Mouse (Mus musculus) myocyte (in vitro differentiated cells): ENCODE measurements at regions not wholly inside any gene's neighbourhood (a gene's known extent, or its start where the extent isn't known, plus 50 kb on each side); places are given as distances from the start of the nearest gene placed in this dataset.

ENCODE experiments used
- H3K27me3 ChIP-seq: one replicate; pipeline ENCODE4 v1.6.1; 2011; ENCODE audit not compliant: control insufficient read depth, insufficient read depth, insufficient read length
- H3K36me3 ChIP-seq: one replicate; pipeline ENCODE4 v1.6.1; 2011; ENCODE audit not compliant: control insufficient read depth, insufficient read depth
- H3K4me2 ChIP-seq: one replicate; pipeline ENCODE4 v1.6.1; 2011; ENCODE audit warnings: low read depth, control low read depth
- H3K4me3 ChIP-seq: one replicate; pipeline ENCODE4 v1.5.1; 2011; ENCODE audit warnings: mild to moderate bottlenecking, control low read depth, moderate library complexity
- H3K79me2 ChIP-seq: one replicate; pipeline ENCODE4 v1.6.1; 2011; ENCODE audit not compliant: control insufficient read depth, insufficient read depth
- H3ac ChIP-seq: one replicate; pipeline ENCODE4 v1.6.1; 2011; ENCODE audit not compliant: control insufficient read depth, insufficient read length
- CEBPB ChIP-seq: IDR thresholded peaks from 2 replicates; pipeline ENCODE4 v1.6.1; 2011; ENCODE audit warnings: mild to moderate bottlenecking, moderate library complexity; ENCODE audit not compliant: poor library complexity, insufficient read depth, severe bottlenecking
- E2F4 ChIP-seq: IDR thresholded peaks from one replicate; pipeline ENCODE4 v1.6.1; 2011; ENCODE audit warnings: mild to moderate bottlenecking, control low read depth, moderate library complexity; ENCODE audit not compliant: insufficient read depth
- MAX ChIP-seq: IDR thresholded peaks from one replicate; pipeline ENCODE4 v1.6.1; 2011; ENCODE audit warnings: low read depth, mild to moderate bottlenecking, control low read depth
- MYOD1 ChIP-seq, 3 experiments: IDR thresholded peaks; one replicate each; pipeline ENCODE4 v1.6.1; 2011; ENCODE audit warnings: control low read depth in 2 of 3, low read depth in 2 of 3, mild to moderate bottlenecking in 2 of 3, moderate library complexity in 1 of 3; ENCODE audit not compliant: insufficient read length in 2 of 3, control insufficient read depth in 1 of 3
- MYOG ChIP-seq, 3 experiments: IDR thresholded peaks; one replicate each; pipeline ENCODE4 v1.6.1; 2011; ENCODE audit warnings: control low read depth in 2 of 3, low read depth in 2 of 3, mild to moderate bottlenecking in 2 of 3; ENCODE audit not compliant: insufficient read length in 2 of 3, control insufficient read depth in 1 of 3, insufficient read depth in 1 of 3
- POLR2A ChIP-seq: IDR thresholded peaks from one replicate; pipeline ENCODE4 v1.6.1; 2011; ENCODE audit warnings: low read depth, mild to moderate bottlenecking, control low read depth, moderate library complexity; ENCODE audit not compliant: insufficient read length
- POLR2AphosphoS2 ChIP-seq: IDR thresholded peaks from one replicate; pipeline ENCODE4 v1.6.1; 2011; ENCODE audit warnings: low read depth, control low read depth; ENCODE audit not compliant: insufficient read length
- REST ChIP-seq: IDR thresholded peaks from one replicate; pipeline ENCODE4 v1.6.1; 2011; ENCODE audit warnings: mild to moderate bottlenecking, control low read depth, moderate library complexity; ENCODE audit not compliant: insufficient read depth, insufficient read length
- SRF ChIP-seq: IDR thresholded peaks from one replicate; pipeline ENCODE4 v1.6.1; 2011; ENCODE audit warnings: low read depth; ENCODE audit not compliant: control insufficient read depth, insufficient read length
- TCF12 ChIP-seq: IDR thresholded peaks from one replicate; pipeline ENCODE4 v1.6.1; 2011; ENCODE audit warnings: mild to moderate bottlenecking, control low read depth; ENCODE audit not compliant: poor library complexity, insufficient read depth, severe bottlenecking
- TCF3 ChIP-seq: IDR thresholded peaks from one replicate; pipeline ENCODE4 v1.6.1; 2011; ENCODE audit warnings: low read depth, control low read depth; ENCODE audit not compliant: insufficient read length
- USF1 ChIP-seq: IDR thresholded peaks from one replicate; pipeline ENCODE4 v1.6.1; 2011; ENCODE audit warnings: low read depth, mild to moderate bottlenecking, control low read depth, moderate library complexity

DNA sequence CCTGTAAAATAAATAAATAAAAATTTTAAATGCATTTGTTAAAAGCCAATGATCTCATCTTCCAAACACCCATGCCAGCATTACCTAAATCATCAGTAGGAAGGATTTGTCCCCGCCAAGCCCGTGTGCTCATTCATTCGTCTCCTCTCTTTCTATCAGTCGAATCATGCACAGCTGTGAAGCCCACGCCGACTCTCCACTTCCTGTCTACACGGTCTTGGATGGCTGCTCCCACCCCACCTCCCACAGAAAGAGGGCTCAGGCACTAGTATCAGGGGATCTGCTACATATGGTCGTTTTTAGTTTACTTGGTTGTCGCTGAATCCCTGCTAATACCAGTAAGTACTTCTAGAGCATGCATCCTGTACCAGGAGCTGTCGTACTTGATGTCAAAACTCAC is 163.2 kb upstream of the Npvf start:
- Histone ChIP-seq H3K36me3 (no peaks in the 10 kb centered on the region), H3K4me3 (no peak overlapping the region), H3K4me2 (no peak overlapping the region), H3ac (no peak overlapping the region), H3K27me3 (peaks cover 26% of the 10 kb centered on the region), H3K79me2 (no peaks in the 10 kb centered on the region)
- TF ChIP-seq MYOG (IDR thresholded peaks at IDR 0.05; ENCODE audit: control insufficient read depth in 1 of 3, insufficient read depth in 1 of 3, insufficient read length in 2 of 3, low read depth in 2 of 3): no peak
- TF ChIP-seq TCF3: no peak

DNA sequence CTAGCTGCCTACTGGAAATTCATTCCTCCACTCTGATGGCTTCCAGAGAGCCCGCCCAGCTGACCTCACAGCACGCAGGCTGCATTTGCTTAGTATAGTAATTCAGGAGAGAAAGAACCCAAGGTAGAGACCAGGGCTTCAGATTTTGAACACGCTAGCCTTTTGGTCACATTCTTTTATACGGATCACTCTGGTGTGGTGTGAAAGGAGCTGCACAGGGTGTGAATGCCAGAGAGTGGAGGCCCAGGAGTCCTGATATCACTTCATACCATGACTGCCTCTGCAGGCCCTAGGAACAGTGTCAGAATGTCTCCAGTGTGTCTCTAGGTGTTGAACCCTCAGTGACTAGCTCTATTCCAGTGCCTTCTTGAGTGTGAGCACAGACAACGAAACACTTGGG is 164.2 kb upstream of the Npvf start:
- peaks cover 28% of the 10 kb centered on the region for H3K27me3 ChIP-seq
- TF ChIP-seq E2F4: no peak
- TF ChIP-seq MYOD1 (IDR thresholded peaks at IDR 0.05; ENCODE audit: control insufficient read depth in 1 of 3, insufficient read length in 2 of 3, low read depth in 2 of 3): no peak
- no peak for TF ChIP-seq POLR2A
- TF ChIP-seq CEBPB: no peak
- TF ChIP-seq REST: no peak
- no peak for TF ChIP-seq MAX
- TF ChIP-seq SRF: no peak
- TF ChIP-seq POLR2AphosphoS2: no peak
- TF ChIP-seq TCF3: no peak
- TF ChIP-seq USF1: no peak
- TF ChIP-seq MYOG (IDR thresholded peaks at IDR 0.05; ENCODE audit: control insufficient read depth in 1 of 3, insufficient read depth in 1 of 3, insufficient read length in 2 of 3, low read depth in 2 of 3): no peak
- no peak for TF ChIP-seq TCF12
- no peak overlapping the region for H3K4me2 ChIP-seq
- no peak overlapping the region for H3K4me3 ChIP-seq
- no peak overlapping the region for H3ac ChIP-seq
- H3K36me3 ChIP-seq: no peaks in the 10 kb centered on the region
- H3K79me2 ChIP-seq: no peaks in the 10 kb centered on the region

DNA sequence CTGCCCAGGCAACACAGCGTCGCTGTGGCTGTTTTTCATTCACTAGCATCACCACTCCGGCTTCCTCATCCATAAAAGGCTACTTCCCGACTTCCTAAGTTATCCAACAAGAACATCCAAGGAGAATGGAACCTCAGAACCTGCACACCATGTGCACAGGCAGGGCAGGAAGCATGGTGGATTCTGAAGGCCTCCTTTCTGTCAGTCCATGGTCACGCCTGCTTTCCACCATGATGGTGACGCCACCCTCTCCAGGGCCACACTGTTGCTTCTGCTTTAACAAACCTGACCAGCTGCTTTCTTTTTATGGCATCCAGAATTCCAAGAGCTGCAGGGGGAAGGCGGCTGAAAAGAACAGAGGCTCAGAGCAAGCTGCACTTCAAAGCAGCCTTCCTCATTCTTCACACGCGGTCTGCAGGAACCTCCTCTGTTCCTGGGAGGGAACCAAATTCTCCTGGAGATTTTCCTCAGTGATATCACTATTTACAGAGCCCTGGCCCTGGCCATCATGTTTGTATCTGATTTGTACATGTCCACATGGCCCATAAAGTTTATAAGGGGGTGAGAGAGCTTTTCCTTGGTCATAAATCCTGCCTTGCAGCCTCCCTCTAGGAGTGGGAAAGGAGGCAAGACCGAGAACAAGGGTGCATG is 164.8 kb upstream of the Npvf start:
- no peak overlapping the region for H3K4me3 ChIP-seq
- H3ac ChIP-seq: no peak overlapping the region
- H3K27me3 ChIP-seq: peaks cover 26% of the 10 kb centered on the region
- no peaks in the 10 kb centered on the region for H3K79me2 ChIP-seq
- no peaks in the 10 kb centered on the region for H3K36me3 ChIP-seq
- TF ChIP-seq POLR2AphosphoS2 (no peak), MAX (no peak), POLR2A (no peak), USF1 (no peak), CEBPB (no peak), TCF3 (no peak), SRF (no peak)
- H3K4me2 ChIP-seq: no peak overlapping the region

DNA sequence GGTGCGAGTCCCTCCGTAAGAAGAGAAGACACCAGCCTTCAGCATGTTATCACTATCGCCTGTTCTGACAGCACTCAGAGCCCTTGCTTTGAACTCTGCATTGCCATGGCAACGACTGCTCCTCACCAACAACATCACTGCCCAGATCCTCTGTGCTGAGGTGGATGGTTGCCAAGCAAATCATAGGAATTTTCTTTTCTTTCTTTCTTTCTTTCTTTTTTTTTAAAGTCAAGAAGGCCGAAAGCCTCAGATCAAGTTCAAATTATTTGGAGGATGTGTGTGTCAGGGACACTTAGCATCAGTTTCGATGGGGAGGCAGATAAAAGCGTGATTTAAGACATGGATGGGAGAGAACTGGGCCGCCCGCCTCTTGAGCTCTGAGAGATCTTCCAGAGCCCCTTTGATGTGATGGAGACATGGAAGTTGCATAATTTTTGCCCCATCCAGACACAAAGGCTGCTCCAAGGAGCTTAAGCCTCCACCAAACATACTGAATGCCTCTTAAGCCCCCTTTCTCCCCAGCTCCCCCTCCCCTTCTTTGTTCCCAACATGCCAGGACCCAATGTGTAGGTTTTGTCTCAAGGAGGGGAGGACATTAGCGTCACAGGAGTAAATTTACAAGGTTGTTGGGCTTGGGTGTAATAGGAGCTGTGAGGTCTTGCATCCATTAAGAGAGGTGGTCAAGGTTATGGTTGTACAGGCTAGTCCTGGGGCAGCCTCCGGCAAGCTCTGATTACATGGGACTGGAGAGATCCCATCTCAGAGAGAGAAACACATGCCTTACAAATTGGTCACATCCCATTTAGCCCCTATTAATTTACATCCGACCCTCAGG is 167.4 kb upstream of the Npvf start:
- H3K36me3 ChIP-seq: no peaks in the 10 kb centered on the region
- H3K4me2 ChIP-seq: no peak overlapping the region
- peaks cover 29% of the 10 kb centered on the region for H3K27me3 ChIP-seq

More for the DNA sequence above, 167.4 kb upstream of the Npvf start:
- Histone ChIP-seq H3K79me2 (no peaks in the 10 kb centered on the region), H3ac (no peak overlapping the region), H3K4me3 (no peak overlapping the region)
- no peak for TF ChIP-seq USF1
- TF ChIP-seq SRF: no peak
- TF ChIP-seq CEBPB: no peak
- no peak for TF ChIP-seq POLR2AphosphoS2
- no peak for TF ChIP-seq TCF3
- TF ChIP-seq REST: no peak
- no peak for TF ChIP-seq MAX
- no peak for TF ChIP-seq MYOD1 (IDR thresholded peaks at IDR 0.05; ENCODE audit: control insufficient read depth in 1 of 3, insufficient read length in 2 of 3, low read depth in 2 of 3)
- no peak for TF ChIP-seq POLR2A
- no peak for TF ChIP-seq TCF12
- TF ChIP-seq E2F4: no peak
- no peak for TF ChIP-seq MYOG (IDR thresholded peaks at IDR 0.05; ENCODE audit: control insufficient read depth in 1 of 3, insufficient read depth in 1 of 3, insufficient read length in 2 of 3, low read depth in 2 of 3)
